Mouse (Mus musculus) heart, embryonic 12.5 days (tissue): ENCODE measurements at regions not wholly inside any gene's neighbourhood (a gene's known extent, or its start where the extent isn't known, plus 50 kb on each side); places are given as distances from the start of the nearest gene placed in this dataset.
A peak's percentile ranks its signal among the peaks of the same experiment; 100 is the strongest.

Experiments used
- ATAC-seq: fragments of 200-750 bp; cut with Nextera tagmentation; 2 replicates; pipeline ENCODE4 v1.8.0; 2017; ENCODE audit warnings: moderate TSS enrichment, moderate library complexity; ENCODE audit not compliant: insufficient number of reproducible peaks, low FRiP score
- H3K27ac ChIP-seq: fragments of 300-500 bp; sonication (generic); 2 replicates; pipeline ENCODE4 v1.5.1; 2016; ENCODE audit warnings: mild to moderate bottlenecking, moderate library complexity; ENCODE audit not compliant: poor library complexity, severe bottlenecking
- H3K27me3 ChIP-seq: fragments of 300-500 bp; sonication (generic); replicated peaks from 2 replicates; pipeline ENCODE4 v1.6.1; 2016; ENCODE audit warnings: mild to moderate bottlenecking, moderate library complexity
- H3K36me3 ChIP-seq: fragments of 300-500 bp; sonication (generic); 2 replicates; pipeline ENCODE4 v1.6.1; 2016; ENCODE audit warnings: mild to moderate bottlenecking, moderate library complexity
- H3K4me1 ChIP-seq: fragments of 300-500 bp; sonication (generic); replicated peaks from 2 replicates; pipeline ENCODE4 v1.6.1; 2016; ENCODE audit warnings: mild to moderate bottlenecking
- H3K4me2 ChIP-seq: fragments of 300-500 bp; sonication (generic); 2 replicates; pipeline ENCODE4 v1.6.1; 2016; ENCODE audit warnings: mild to moderate bottlenecking, moderate library complexity
- H3K4me3 ChIP-seq: fragments of 300-500 bp; sonication (generic); 2 replicates; pipeline ENCODE4 v1.5.1; 2016; ENCODE audit warnings: mild to moderate bottlenecking
- H3K9ac ChIP-seq: fragments of 300-500 bp; sonication (generic); 2 replicates; pipeline ENCODE4 v1.6.1; 2016; ENCODE audit warnings: mild to moderate bottlenecking, moderate library complexity
- H3K9me3 ChIP-seq: fragments of 300-500 bp; sonication (generic); replicated peaks from 2 replicates; pipeline ENCODE4 v1.6.1; 2016; ENCODE audit warnings: mild to moderate bottlenecking, moderate library complexity
- WGBS: fragments of 180-500 bp; shearing (Covaris S2); methylation state at CpG from one replicate; pipeline ENCODE4 v1.1.7; 2016; 5-methylcytosine and 5-hydroxymethylcytosine counted together

GRCm38 (mm10) chr19:57541693-57542314 is 69.0 kb upstream of the Atrnl1 start:
- 84% methylated on average over 8 of the region's 8 CpGs for WGBS

GRCm38 (mm10) chr19:57542506-57542905 is 68.3 kb upstream of the Atrnl1 start:
- WGBS = 88% methylated on average over 5 of the region's 5 CpGs
- no peaks in the 10 kb centered on the region for H3K9me3 ChIP-seq
- ATAC-seq = no peak

More at GRCm38 (mm10) chr19:57541693-57542314, 69.0 kb upstream of the Atrnl1 start:
- Histone ChIP-seq H3K4me3 (no peak overlapping the region), H3K36me3 (no peaks in the 10 kb centered on the region), H3K9ac (no peak overlapping the region), H3K4me2 (no peak overlapping the region), H3K9me3 (no peaks in the 10 kb centered on the region), H3K4me1 (no peaks in the 10 kb centered on the region; the same call in 1 of the 2 replicates), H3K27me3 (no peaks in the 10 kb centered on the region), H3K27ac (no peak overlapping the region)
- no peak for ATAC-seq

GRCm38 (mm10) chr19:57543681-57544214 is 67.1 kb upstream of the Atrnl1 start:
- Histone ChIP-seq H3K9me3 (no peaks in the 10 kb centered on the region), H3K4me2 (peak overlapping the region; percentile 26; the same call in 1 of the 2 replicates), H3K36me3 (no peaks in the 10 kb centered on the region), H3K4me1 (no peaks in the 10 kb centered on the region; the same call in 1 of the 2 replicates), H3K9ac (no peak overlapping the region), H3K27me3 (no peaks in the 10 kb centered on the region), H3K27ac (no peak overlapping the region), H3K4me3 (no peak overlapping the region)
- WGBS = 52% methylated on average over 13 of the region's 13 CpGs
- no peak for ATAC-seq

More at GRCm38 (mm10) chr19:57542506-57542905, 68.3 kb upstream of the Atrnl1 start:
- no peak overlapping the region for H3K4me3 ChIP-seq
- H3K27me3 ChIP-seq = no peaks in the 10 kb centered on the region
- H3K4me2 ChIP-seq = no peak overlapping the region
- H3K4me1 ChIP-seq = no peaks in the 10 kb centered on the region; the same call in 1 of the 2 replicates
- no peaks in the 10 kb centered on the region for H3K36me3 ChIP-seq
- H3K9ac ChIP-seq = no peak overlapping the region
- no peak overlapping the region for H3K27ac ChIP-seq

GRCm38 (mm10) chr19:57544229-57544879 is 66.5 kb upstream of the Atrnl1 start:
- no peak overlapping the region for H3K4me2 ChIP-seq
- 81% methylated on average over 17 of the region's 17 CpGs for WGBS

GRCm38 (mm10) chr19:57545071-57545470 is 65.8 kb upstream of the Atrnl1 start:
- no peaks in the 10 kb centered on the region; the same call in 1 of the 2 replicates for H3K4me1 ChIP-seq
- H3K4me2 ChIP-seq = no peak overlapping the region
- 77% methylated on average over 2 of the region's 2 CpGs for WGBS
- H3K9me3 ChIP-seq = no peaks in the 10 kb centered on the region
- H3K36me3 ChIP-seq = no peaks in the 10 kb centered on the region
- H3K27me3 ChIP-seq = no peaks in the 10 kb centered on the region
- H3K27ac ChIP-seq = no peak overlapping the region
- no peak overlapping the region for H3K9ac ChIP-seq
- no peak overlapping the region for H3K4me3 ChIP-seq
- no peak for ATAC-seq

More at GRCm38 (mm10) chr19:57544229-57544879, 66.5 kb upstream of the Atrnl1 start:
- no peaks in the 10 kb centered on the region for H3K9me3 ChIP-seq
- H3K36me3 ChIP-seq = no peaks in the 10 kb centered on the region
- H3K9ac ChIP-seq = no peak overlapping the region
- H3K4me3 ChIP-seq = no peak overlapping the region
- H3K4me1 ChIP-seq = no peaks in the 10 kb centered on the region; the same call in 1 of the 2 replicates
- no peaks in the 10 kb centered on the region for H3K27me3 ChIP-seq
- H3K27ac ChIP-seq = no peak overlapping the region
- ATAC-seq = no peak

- Histone ChIP-seq H3K9me3 (no peaks in the 10 kb centered on the region), H3K4me1 (no peaks in the 10 kb centered on the region; the same call in 1 of the 2 replicates), H3K36me3 (no peaks in the 10 kb centered on the region), H3K4me2 (no peak overlapping the region), H3K27ac (no peak overlapping the region), H3K27me3 (no peaks in the 10 kb centered on the region), H3K9ac (no peak overlapping the region), H3K4me3 (no peak overlapping the region)
- WGBS = 77% methylated on average over 2 of the region's 2 CpGs
- ATAC-seq = no peak
These were observed 64.8 kb upstream of the Atrnl1 start for GRCm38 (mm10) chr19:57546039-57546438.

- no peak for ATAC-seq
- Histone ChIP-seq H3K27me3 (no peaks in the 10 kb centered on the region), H3K4me3 (no peak overlapping the region), H3K4me1 (peaks cover 3% of the 10 kb centered on the region; the same call in 1 of the 2 replicates), H3K9me3 (no peaks in the 10 kb centered on the region), H3K9ac (no peak overlapping the region), H3K36me3 (no peaks in the 10 kb centered on the region), H3K4me2 (no peak overlapping the region), H3K27ac (no peak overlapping the region)
- WGBS = 89% methylated on average over 10 of the region's 10 CpGs
These were observed 64.3 kb upstream of the Atrnl1 start for GRCm38 (mm10) chr19:57546519-57546918.

GRCm38 (mm10) chr19:57548093-57548492 is 62.7 kb upstream of the Atrnl1 start:
- no peak for ATAC-seq
- no peaks in the 10 kb centered on the region for H3K9me3 ChIP-seq

GRCm38 (mm10) chr19:57548661-57549060 is 62.2 kb upstream of the Atrnl1 start:
- H3K9ac ChIP-seq = no peak overlapping the region
- H3K4me1 ChIP-seq = peaks cover 3% of the 10 kb centered on the region; the same call in 1 of the 2 replicates
- ATAC-seq = no peak
- WGBS = 70% methylated on average over 11 of the region's 11 CpGs
- H3K4me2 ChIP-seq = no peak overlapping the region
- H3K27me3 ChIP-seq = no peaks in the 10 kb centered on the region
- no peaks in the 10 kb centered on the region for H3K36me3 ChIP-seq
- H3K9me3 ChIP-seq = no peaks in the 10 kb centered on the region
- H3K4me3 ChIP-seq = no peak overlapping the region
- H3K27ac ChIP-seq = no peak overlapping the region

More at GRCm38 (mm10) chr19:57548093-57548492, 62.7 kb upstream of the Atrnl1 start:
- H3K4me2 ChIP-seq = no peak overlapping the region
- 86% methylated on average over 11 of the region's 11 CpGs for whole genome bisulfite sequencing
- H3K27me3 ChIP-seq = no peaks in the 10 kb centered on the region
- no peaks in the 10 kb centered on the region for H3K36me3 ChIP-seq
- no peak overlapping the region for H3K4me3 ChIP-seq
- H3K9ac ChIP-seq = no peak overlapping the region
- H3K27ac ChIP-seq = no peak overlapping the region
- peaks cover 3% of the 10 kb centered on the region; the same call in 1 of the 2 replicates for H3K4me1 ChIP-seq

GRCm38 (mm10) chr19:57552964-57553740 is 57.7 kb upstream of the Atrnl1 start:
- 84% methylated on average over 11 of the region's 11 CpGs for WGBS
- H3K9ac ChIP-seq = no peak overlapping the region
- no peak for ATAC-seq
- H3K27me3 ChIP-seq = no peaks in the 10 kb centered on the region
- H3K9me3 ChIP-seq = 0 out of 2 replicates have a peak, but pooled peaks cover 4% of the 10 kb centered on the region
- H3K36me3 ChIP-seq = no peaks in the 10 kb centered on the region
- no peak overlapping the region for H3K4me2 ChIP-seq
- H3K27ac ChIP-seq = no peak overlapping the region
- H3K4me3 ChIP-seq = no peak overlapping the region
- H3K4me1 ChIP-seq = peaks cover 7% of the 10 kb centered on the region; the same call in 1 of the 2 replicates
